Mouse (Mus musculus) lung, postnatal 0 days (tissue): ENCODE measurements at regions not wholly inside any gene's neighbourhood (a gene's known extent, or its start where the extent isn't known, plus 50 kb on each side); places are given as distances from the start of the nearest gene placed in this dataset.

ENCODE experiments used
- CTCF ChIP-seq: IDR thresholded peaks from 2 replicates; pipeline ENCODE4 v1.5.1; 2016; ENCODE audit warnings: antibody characterized with exemption, mild to moderate bottlenecking
- EP300 ChIP-seq: IDR thresholded peaks from 2 replicates; pipeline ENCODE4 v1.6.1; 2016; ENCODE audit warnings: antibody characterized with exemption, mild to moderate bottlenecking, control low read depth

DNA sequence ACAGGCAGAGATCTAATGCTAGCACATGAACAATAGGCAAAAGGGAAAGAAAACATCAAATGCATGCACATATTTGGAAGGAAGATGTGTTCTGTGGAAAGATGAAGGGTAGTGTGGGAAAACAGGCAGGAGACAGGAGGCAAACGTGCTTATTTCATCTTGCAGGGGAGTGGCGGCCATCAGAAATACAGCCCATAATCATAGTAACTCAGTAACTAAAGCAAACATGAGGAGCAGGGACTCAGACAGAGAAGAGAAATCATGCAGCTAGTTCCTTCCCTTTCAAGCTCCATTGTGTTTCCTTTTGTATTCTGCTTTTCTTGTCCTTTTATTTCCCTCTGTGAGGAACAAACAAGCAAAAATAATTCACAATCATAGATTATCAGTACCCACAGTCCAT is 557.6 kb upstream of the Ptbp2 start:
- TF ChIP-seq EP300: no peak
- TF ChIP-seq CTCF: no peak
